Mouse (Mus musculus) midbrain, embryonic 15.5 days (tissue): Measurements from ENCODE around the gene Eno1. TPM values are rescaled to one million over a fixed set of nuclear protein-coding genes. Genes with fewer than 3 reads are reported as not detected.
A peak's percentile ranks its signal among the peaks of the same experiment; 100 is the strongest.
"Not testable (repeated sequence)": the region's sequence is repeated elsewhere in the genome, so short reads cannot be mapped to it uniquely, and the experiment has no call there.

Source experiments
- ATAC-seq: fragments of 200-750 bp; cut with Nextera tagmentation; replicated peaks from 2 replicates; pipeline ENCODE4 v1.8.0; 2017; ENCODE audit warnings: moderate TSS enrichment
- H3K27ac ChIP-seq: fragments of 300-500 bp; sonication (generic); 2 replicates; pipeline ENCODE4 v1.5.1; 2015; ENCODE audit warnings: mild to moderate bottlenecking, inconsistent platforms
- H3K27me3 ChIP-seq: fragments of 300-500 bp; sonication (generic); replicated peaks from 2 replicates; pipeline ENCODE4 v1.6.1; 2015; ENCODE audit warnings: inconsistent platforms
- H3K36me3 ChIP-seq: fragments of 300-500 bp; sonication (generic); replicated peaks from 2 replicates; pipeline ENCODE4 v1.6.1; 2015; ENCODE audit warnings: inconsistent platforms
- H3K4me1 ChIP-seq: fragments of 300-500 bp; sonication (generic); 2 replicates; pipeline ENCODE4 v1.6.1; 2015; ENCODE audit warnings: inconsistent platforms
- H3K4me2 ChIP-seq: fragments of 300-500 bp; sonication (generic); 2 replicates; pipeline ENCODE4 v1.6.1; 2015; ENCODE audit warnings: inconsistent platforms, mild to moderate bottlenecking, moderate library complexity
- H3K4me3 ChIP-seq: fragments of 300-500 bp; sonication (generic); 2 replicates; pipeline ENCODE4 v1.5.1; 2015; ENCODE audit warnings: mild to moderate bottlenecking, inconsistent platforms
- H3K9ac ChIP-seq: fragments of 300-500 bp; sonication (generic); 2 replicates; pipeline ENCODE4 v1.6.1; 2015; ENCODE audit warnings: mild to moderate bottlenecking, inconsistent platforms
- H3K9me3 ChIP-seq: fragments of 300-500 bp; sonication (generic); 2 replicates; pipeline ENCODE4 v1.6.1; 2016; ENCODE audit warnings: inconsistent platforms
- WGBS: fragments of 180-500 bp; shearing (Covaris S2); methylation state at CpG from one replicate; pipeline ENCODE4 v1.1.7; 2015; ENCODE audit warnings: mixed read lengths; 5-methylcytosine and 5-hydroxymethylcytosine counted together
- polyA plus RNA-seq: library from polyadenylated mRNA; unstranded; fragments of >200 nt; fragmentation: Nextera tagmentation; extraction: Ambion mirVana; gene quantifications from 2 replicates; pipeline ENCODE4 v1.2.1, GENCODE M21; 2015

Gene Eno1
- polyA plus RNA-seq, 1 experiment from 2014 or later = 1,044 TPM

- not testable (repeated sequence) for H3K4me2 ChIP-seq, H3K9me3 ChIP-seq, H3K36me3 ChIP-seq, H3K27me3 ChIP-seq, ATAC-seq, H3K4me3 ChIP-seq, H3K9ac ChIP-seq
- 83% methylated on average over 7 of the region's 7 CpGs for WGBS
- H3K4me1 ChIP-seq = peaks cover 18% of the 10 kb centered on the region
- 0 out of 2 replicates have a peak overlapping the region, but pooled peaks have one; percentile 15 for H3K27ac ChIP-seq
Measured at GRCm38 (mm10) chr4:150279336-150279735, 42.8 kb downstream of the Eno1 start.

DNA sequence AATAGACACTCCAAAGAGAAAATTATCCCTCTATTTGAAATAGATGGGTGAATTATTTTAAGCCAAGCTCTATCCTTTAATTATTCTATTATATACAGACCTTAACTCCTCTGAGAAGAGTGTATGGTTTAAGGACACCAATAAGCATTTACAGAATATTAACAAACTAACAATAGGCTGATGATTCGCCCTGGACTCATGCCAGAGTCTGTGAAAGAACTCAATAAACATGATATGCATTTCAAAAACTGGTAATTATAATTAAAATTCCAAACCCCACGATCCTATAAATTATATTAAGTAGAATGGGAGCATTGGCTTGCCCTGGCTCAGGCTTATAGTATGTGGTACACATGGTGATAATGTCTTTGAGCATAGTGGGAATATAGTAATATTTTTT lies 43.5 kb downstream of the Eno1 start:
- ATAC-seq = no peak

DNA sequence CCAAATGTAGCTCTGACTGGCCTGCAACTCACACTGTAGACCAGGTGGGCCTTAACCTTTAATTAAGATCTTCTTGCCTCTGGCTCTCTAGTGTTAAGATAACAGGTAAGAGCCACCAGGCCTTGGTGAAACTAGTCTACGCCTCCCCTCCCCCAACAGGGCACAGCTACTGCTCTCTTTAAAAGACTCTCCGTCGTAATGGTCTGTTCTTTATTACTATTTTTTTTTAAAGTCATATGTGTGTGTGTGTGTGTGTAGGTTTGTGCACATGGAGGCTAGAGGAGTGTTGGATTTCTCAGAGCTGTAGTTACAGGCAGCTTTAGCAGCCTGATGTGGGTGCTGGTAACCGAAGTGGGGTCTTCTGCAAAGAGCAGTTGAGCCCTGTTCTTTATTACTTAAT lies 43.9 kb downstream of the Eno1 start:
- Histone ChIP-seq H3K36me3 (no peaks in the 10 kb centered on the region), H3K27me3 (no peaks in the 10 kb centered on the region), H3K4me1 (peaks cover 21% of the 10 kb centered on the region), H3K4me3 (peak overlapping the region; percentile 69), H3K27ac (peak overlapping the region; percentile 99), H3K4me2 (peak overlapping the region; percentile 70), H3K9me3 (no peaks in the 10 kb centered on the region), H3K9ac (no peak overlapping the region)
- ATAC-seq = no peak
- 51% methylated on average over 4 of the region's 4 CpGs for WGBS

More for the DNA sequence above, 43.5 kb downstream of the Eno1 start:
- Histone ChIP-seq H3K9me3 (no peaks in the 10 kb centered on the region), H3K4me3 (no peak overlapping the region), H3K4me2 (no peak overlapping the region), H3K27me3 (no peaks in the 10 kb centered on the region), H3K9ac (no peak overlapping the region), H3K36me3 (no peaks in the 10 kb centered on the region), H3K4me1 (peaks cover 20% of the 10 kb centered on the region), H3K27ac (peak overlapping the region; percentile 99)
- WGBS = 63% methylated on average over 2 of the region's 2 CpGs

GRCm38 (mm10) chr4:150281018-150281761 lies 44.7 kb downstream of the Eno1 start, which contains the start of gene Rere:
Gene Rere, plus strand, starts transcription at chr4:150281646.
- H3K36me3 ChIP-seq = no peaks in the 10 kb centered on the region
- peak; percentile 98 for ATAC-seq
- under 1% methylated on average over 45 of the region's 60 CpGs for whole genome bisulfite sequencing
- no peaks in the 10 kb centered on the region for H3K9me3 ChIP-seq
- no peaks in the 10 kb centered on the region for H3K27me3 ChIP-seq
- H3K4me2 ChIP-seq = peak within 1 kb of the TSS; percentile 75
- H3K27ac ChIP-seq = peak within 1 kb of the TSS; percentile 99
- H3K9ac ChIP-seq = peak within 1 kb of the TSS; percentile 92
- H3K4me1 ChIP-seq = peaks cover 27% of the 10 kb centered on the region
- peak within 1 kb of the TSS; percentile 69 for H3K4me3 ChIP-seq

DNA sequence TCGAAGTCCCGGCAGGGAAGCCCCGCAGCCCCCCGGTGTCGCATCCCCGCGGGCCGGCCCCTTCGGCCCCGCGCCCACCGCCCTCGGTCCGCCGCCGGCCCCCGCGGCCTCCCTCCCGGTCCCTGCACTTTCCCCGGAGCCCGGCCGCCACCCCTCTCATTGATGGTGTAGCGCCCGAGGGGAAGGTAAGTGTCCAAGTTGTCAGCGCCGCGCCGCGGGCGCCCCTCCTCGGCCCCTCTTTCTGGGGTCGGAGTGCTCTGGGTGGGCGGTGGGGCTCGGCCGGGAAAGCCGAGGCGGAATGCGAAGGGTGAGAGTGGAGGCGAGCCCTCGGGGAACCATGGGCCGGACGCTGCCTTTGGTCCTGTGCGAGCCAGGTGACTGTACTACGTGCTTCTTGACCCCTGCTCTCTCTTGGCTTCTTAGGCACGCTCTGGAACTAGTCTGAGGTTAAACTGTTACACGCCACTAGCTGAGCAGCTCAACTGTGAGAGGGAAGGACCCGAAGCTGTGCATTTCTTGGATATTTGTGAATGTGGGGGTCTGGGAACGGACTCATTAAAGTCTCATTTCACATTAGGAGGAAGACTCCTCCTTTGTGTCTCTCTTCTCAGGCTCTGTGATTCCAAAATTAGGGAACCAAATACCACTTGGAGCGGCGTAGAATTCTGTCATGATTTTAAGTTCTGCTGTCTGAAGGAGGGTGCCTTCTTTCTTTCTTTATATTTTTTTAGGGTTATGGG lies 45.5 kb downstream of the Eno1 start:
- no peaks in the 10 kb centered on the region for H3K9me3 ChIP-seq
- WGBS = under 1% methylated on average over 47 of the region's 50 CpGs
- H3K27ac ChIP-seq = peak overlapping the region; percentile 99
- ATAC-seq = peak; percentile 34
- no peaks in the 10 kb centered on the region for H3K36me3 ChIP-seq
- H3K4me1 ChIP-seq = peaks cover 27% of the 10 kb centered on the region
- no peaks in the 10 kb centered on the region for H3K27me3 ChIP-seq
- H3K9ac ChIP-seq = peak overlapping the region; percentile 88
- H3K4me2 ChIP-seq = peak overlapping the region; percentile 75
- H3K4me3 ChIP-seq = peak overlapping the region; percentile 69

GRCm38 (mm10) chr4:150282631-150283334 lies 46.3 kb downstream of the Eno1 start:
- peak overlapping the region; percentile 99 for H3K27ac ChIP-seq
- no peak for ATAC-seq
- H3K36me3 ChIP-seq = no peaks in the 10 kb centered on the region
- peaks cover 27% of the 10 kb centered on the region for H3K4me1 ChIP-seq
- H3K4me3 ChIP-seq = peak overlapping the region; percentile 69
- 2% methylated on average over 5 of the region's 5 CpGs for WGBS
- peak overlapping the region; percentile 75 for H3K4me2 ChIP-seq
- H3K27me3 ChIP-seq = no peaks in the 10 kb centered on the region
- H3K9me3 ChIP-seq = no peaks in the 10 kb centered on the region
- peak overlapping the region; percentile 88 for H3K9ac ChIP-seq

DNA sequence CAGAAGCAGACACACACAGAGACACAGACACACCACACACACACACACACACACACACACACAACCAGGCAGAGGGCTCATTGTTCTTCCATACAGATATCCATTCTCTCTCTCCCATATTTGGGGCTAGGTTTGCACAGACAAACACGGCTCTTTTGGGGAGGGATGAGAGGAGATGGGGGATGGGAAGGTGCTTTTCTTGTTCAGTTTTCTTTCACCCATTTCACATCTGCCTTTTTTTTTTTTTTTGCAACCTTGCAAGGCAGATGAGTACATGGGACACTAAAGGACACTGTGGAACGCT lies 46.8 kb downstream of the Eno1 start:
- Histone ChIP-seq H3K36me3 (no peaks in the 10 kb centered on the region), H3K4me3 (peak overlapping the region; percentile 69), H3K4me2 (peak overlapping the region; percentile 75), H3K4me1 (peaks cover 29% of the 10 kb centered on the region), H3K27me3 (no peaks in the 10 kb centered on the region), H3K27ac (peak overlapping the region; percentile 99), H3K9ac (peak overlapping the region; percentile 88), H3K9me3 (no peaks in the 10 kb centered on the region)
- WGBS = 0% methylated on average over 2 of the region's 2 CpGs
- no peak for ATAC-seq

DNA sequence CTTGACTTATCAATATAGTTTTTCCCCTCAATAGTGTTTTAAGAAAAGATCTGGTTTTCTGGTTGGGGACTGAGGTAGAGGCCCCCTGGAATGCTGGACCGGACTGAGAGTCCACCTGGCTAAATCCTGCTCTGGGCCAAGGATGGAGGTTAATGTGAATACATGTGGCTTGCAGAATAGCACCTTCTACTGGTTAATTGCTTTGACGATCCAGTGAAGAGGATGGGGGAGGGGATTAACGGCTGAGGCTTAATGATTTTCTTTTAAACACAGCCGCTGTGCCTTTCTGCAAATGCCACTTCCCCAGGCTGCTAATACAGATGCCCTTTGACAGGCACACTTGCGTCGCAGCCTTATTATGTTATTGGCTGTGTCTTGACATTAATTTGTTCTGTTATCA lies 47.5 kb downstream of the Eno1 start:
- H3K27me3 ChIP-seq = no peaks in the 10 kb centered on the region
- H3K36me3 ChIP-seq = no peaks in the 10 kb centered on the region
- H3K9me3 ChIP-seq = no peaks in the 10 kb centered on the region
- ATAC-seq = no peak
- peak overlapping the region; percentile 69 for H3K4me3 ChIP-seq
- peak overlapping the region; percentile 88 for H3K9ac ChIP-seq
- H3K27ac ChIP-seq = peak overlapping the region; percentile 99
- WGBS = 2% methylated on average over 6 of the region's 6 CpGs
- peaks cover 36% of the 10 kb centered on the region for H3K4me1 ChIP-seq
- H3K4me2 ChIP-seq = peak overlapping the region; percentile 75

GRCm38 (mm10) chr4:150286980-150287379 lies 50.5 kb downstream of the Eno1 start:
- H3K4me1 ChIP-seq = peaks cover 36% of the 10 kb centered on the region

GRCm38 (mm10) chr4:150287463-150287862 lies 50.9 kb downstream of the Eno1 start:
- not testable (repeated sequence) for H3K4me3 ChIP-seq, H3K9ac ChIP-seq, H3K9me3 ChIP-seq, H3K27me3 ChIP-seq, H3K4me2 ChIP-seq, H3K36me3 ChIP-seq, ATAC-seq, H3K27ac ChIP-seq
- WGBS = 90% methylated on average over 1 of the region's 1 CpGs
- H3K4me1 ChIP-seq = peaks cover 36% of the 10 kb centered on the region

More at GRCm38 (mm10) chr4:150286980-150287379, 50.5 kb downstream of the Eno1 start:
- Histone ChIP-seq H3K4me3 (no peak overlapping the region), H3K9me3 (no peaks in the 10 kb centered on the region), H3K36me3 (no peaks in the 10 kb centered on the region), H3K27me3 (no peaks in the 10 kb centered on the region), H3K4me2 (no peak overlapping the region), H3K27ac (no peak overlapping the region), H3K9ac (no peak overlapping the region)
- WGBS = 85% methylated on average over 8 of the region's 8 CpGs
- ATAC-seq = no peak

DNA sequence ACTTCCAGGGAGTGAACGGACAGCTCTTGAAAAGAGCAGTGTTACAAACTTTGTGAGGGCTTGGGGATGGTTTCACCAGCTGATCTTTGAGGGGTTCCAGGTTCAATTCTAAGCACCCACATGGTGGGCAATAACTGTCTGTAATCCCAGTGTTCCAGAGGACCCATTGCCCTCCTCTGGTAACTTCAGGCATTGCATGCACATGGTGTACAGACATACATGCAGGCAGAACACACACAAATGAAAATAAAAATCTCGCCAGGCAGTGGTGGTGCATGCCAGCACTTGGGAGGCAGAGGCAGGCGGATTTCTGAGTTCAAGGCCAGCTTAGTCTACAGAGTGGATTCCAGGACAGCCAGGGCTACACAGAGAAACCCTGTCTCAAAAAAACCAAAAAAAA lies 55.4 kb downstream of the Eno1 start:
- no peak overlapping the region for H3K9ac ChIP-seq
- no peak overlapping the region for H3K27ac ChIP-seq
- H3K4me2 ChIP-seq = no peak overlapping the region
- no peak for ATAC-seq
- no peaks in the 10 kb centered on the region for H3K9me3 ChIP-seq
- H3K4me1 ChIP-seq = peaks cover 16% of the 10 kb centered on the region
- no peaks in the 10 kb centered on the region for H3K27me3 ChIP-seq
- WGBS = 97% methylated on average over 3 of the region's 3 CpGs
- H3K4me3 ChIP-seq = no peak overlapping the region
- no peaks in the 10 kb centered on the region for H3K36me3 ChIP-seq

- no peak overlapping the region for H3K27ac ChIP-seq
- H3K9ac ChIP-seq = no peak overlapping the region
- H3K4me3 ChIP-seq = no peak overlapping the region
- no peak overlapping the region for H3K4me2 ChIP-seq
- no peaks in the 10 kb centered on the region for H3K27me3 ChIP-seq
- 93% methylated on average over 7 of the region's 7 CpGs for WGBS
- H3K4me1 ChIP-seq = peaks cover 6% of the 10 kb centered on the region; the same call in 1 of the 2 replicates
- ATAC-seq = no peak
- no peaks in the 10 kb centered on the region for H3K36me3 ChIP-seq
- no peaks in the 10 kb centered on the region for H3K9me3 ChIP-seq
Measured at GRCm38 (mm10) chr4:150294870-150295269, 58.3 kb downstream of the Eno1 start.
